Mouse (Mus musculus): Measurements from ENCODE around the gene Pdia4. TPM values are rescaled to one million over a fixed set of nuclear protein-coding genes. Genes with fewer than 3 reads are reported as not detected.
A peak's percentile ranks its signal among the peaks of the same experiment; 100 is the strongest.
"Not testable (repeated sequence)": the region's sequence is repeated elsewhere in the genome, so short reads cannot be mapped to it uniquely, and the experiment has no call there.

Gene Pdia4
- total RNA-seq, 2 experiments from 2014 or later: 54.3 to 166 TPM

GRCm38 (mm10) chr6:47812271-47812915 lies 837 bp downstream of the Pdia4 start:
- ATAC-seq (ENCODE audit: poor library complexity, severe bottlenecking): no peak

GRCm38 (mm10) chr6:47811324-47811723 lies 1.9 kb downstream of the Pdia4 start:
- no peak for ATAC-seq (ENCODE audit: poor library complexity, severe bottlenecking)

- ATAC-seq (ENCODE audit: poor library complexity, severe bottlenecking): no peak
These were observed 3.0 kb downstream of the Pdia4 start for GRCm38 (mm10) chr6:47810181-47810580.

GRCm38 (mm10) chr6:47809053-47809452 lies 4.2 kb downstream of the Pdia4 start:
- no peak for ATAC-seq (ENCODE audit: poor library complexity, severe bottlenecking)

- no peak for ATAC-seq (ENCODE audit: poor library complexity, severe bottlenecking)
These were observed 4.7 kb downstream of the Pdia4 start for GRCm38 (mm10) chr6:47808545-47808944.

- no peak for ATAC-seq (ENCODE audit: poor library complexity, severe bottlenecking)
These were observed 5.8 kb downstream of the Pdia4 start for GRCm38 (mm10) chr6:47807419-47807818.

GRCm38 (mm10) chr6:47805520-47805919 lies 7.7 kb downstream of the Pdia4 start:
- ATAC-seq (ENCODE audit: poor library complexity, severe bottlenecking): no peak

- peak; percentile 92 for ATAC-seq (ENCODE audit: poor library complexity, severe bottlenecking)
These were observed 14.2 kb downstream of the Pdia4 start for GRCm38 (mm10) chr6:47799079-47799478.

GRCm38 (mm10) chr6:47794106-47794830 lies 19.0 kb downstream of the Pdia4 start:
- ATAC-seq (ENCODE audit: poor library complexity, severe bottlenecking): no peak

- no peak for ATAC-seq (ENCODE audit: poor library complexity, severe bottlenecking)
These were observed 19.9 kb downstream of the Pdia4 start for GRCm38 (mm10) chr6:47793284-47793683.

GRCm38 (mm10) chr6:47792533-47792932 lies 20.7 kb downstream of the Pdia4 start:
- ATAC-seq (ENCODE audit: poor library complexity, severe bottlenecking): no peak

- no peak for ATAC-seq (ENCODE audit: poor library complexity, severe bottlenecking)
These were observed 22.5 kb downstream of the Pdia4 start for GRCm38 (mm10) chr6:47790745-47791144.

- no peak for ATAC-seq (ENCODE audit: poor library complexity, severe bottlenecking)
These were observed 24.4 kb downstream of the Pdia4 start for GRCm38 (mm10) chr6:47788821-47789220.

GRCm38 (mm10) chr6:47787941-47788736 lies 25.1 kb downstream of the Pdia4 start:
- peak; percentile 95 for ATAC-seq (ENCODE audit: poor library complexity, severe bottlenecking)

- no peak for ATAC-seq (ENCODE audit: poor library complexity, severe bottlenecking)
These were observed 28.4 kb downstream of the Pdia4 start for GRCm38 (mm10) chr6:47784707-47785412.

- peak; percentile 44 for ATAC-seq (ENCODE audit: poor library complexity, severe bottlenecking)
These were observed 31.9 kb downstream of the Pdia4 start for GRCm38 (mm10) chr6:47781091-47781968.

- no peak for ATAC-seq (ENCODE audit: poor library complexity, severe bottlenecking)
These were observed 32.6 kb downstream of the Pdia4 start for GRCm38 (mm10) chr6:47780576-47781013.

GRCm38 (mm10) chr6:47771760-47772159 lies 41.5 kb downstream of the Pdia4 start:
- peak; percentile 72 for ATAC-seq (ENCODE audit: poor library complexity, severe bottlenecking)

- ATAC-seq (ENCODE audit: poor library complexity, severe bottlenecking): not testable (repeated sequence)
These were observed 42.1 kb downstream of the Pdia4 start for GRCm38 (mm10) chr6:47771113-47771512.

GRCm38 (mm10) chr6:47769861-47770260 lies 43.4 kb downstream of the Pdia4 start:
- not testable (repeated sequence) for ATAC-seq (ENCODE audit: poor library complexity, severe bottlenecking)

Measured in megakaryocyte, adult 5-6 weeks (primary cell).